Mouse (Mus musculus) E14TG2a.4 (cell line): Measurements from ENCODE around the gene Nkx3-2.

Source experiments
- CTCF ChIP-seq: conservative IDR thresholded peaks from 2 replicates; pipeline ENCODE4 v1.5.1; 2014; ENCODE audit warnings: low read length
- NANOG ChIP-seq: IDR thresholded peaks from 2 replicates; pipeline ENCODE4 v1.6.1; 2014; ENCODE audit warnings: borderline replicate concordance, low read length, mixed read lengths
- POU5F1 ChIP-seq: IDR thresholded peaks from 2 replicates; pipeline ENCODE4 v1.6.1; 2014; ENCODE audit warnings: low read length, borderline replicate concordance

DNA sequence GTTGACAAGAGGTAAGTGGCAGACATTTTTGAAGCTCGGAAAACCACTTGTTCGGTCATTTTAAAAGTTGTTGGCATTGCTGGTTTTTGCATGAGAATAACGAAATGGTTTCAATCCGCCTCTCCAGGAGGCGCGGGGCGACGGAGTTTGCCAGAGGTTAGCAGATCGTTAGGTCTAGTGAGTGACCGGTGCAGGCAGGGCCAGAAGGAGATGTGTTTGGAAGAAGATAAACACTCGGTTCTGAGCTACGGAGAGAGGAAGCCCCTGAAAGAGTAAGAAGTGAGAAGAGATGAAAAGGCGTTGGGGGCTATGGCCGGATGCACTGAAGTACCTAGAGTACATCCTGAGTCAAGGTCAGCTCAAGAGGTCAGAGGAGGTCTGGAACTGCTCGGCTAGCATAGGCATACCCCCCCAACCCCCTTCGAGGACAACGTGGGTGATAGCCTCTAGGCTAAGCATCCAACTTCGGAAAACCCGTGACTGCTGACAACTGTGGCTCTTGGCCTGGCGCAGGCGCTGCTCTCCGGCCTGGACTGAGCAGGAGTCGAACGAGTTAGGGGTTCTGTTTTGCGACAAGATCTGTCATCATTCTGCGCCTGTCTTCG is 2.2 kb upstream of the Nkx3-2 start:
- TF ChIP-seq CTCF (no peak), POU5F1 (no peak), NANOG (no peak)
